Mouse (Mus musculus) left cerebral cortex, postnatal 25 days (tissue): ENCODE results near the gene Arhgef7. TPM values are rescaled to one million over a fixed set of nuclear protein-coding genes. Genes with fewer than 3 reads are reported as not detected.
"Not testable (repeated sequence)": the region's sequence is repeated elsewhere in the genome, so short reads cannot be mapped to it uniquely, and the experiment has no call there.

Experiments used
- DNase-seq, 2 experiments: peaks; one replicate each; pipeline ENCODE4 v3.0.0; 2022; ENCODE audit warnings: low spot score in 2 of 2, mixed read lengths in 1 of 2
- intact Hi-C: fragments of 180-260 bp; cut with DNase I; formaldehyde crosslinking; loops from one replicate; pipeline ENCODE4 v1.15.1; 2025
- total RNA-seq, 2 experiments: library from RNA; stranded (reverse); gene quantifications; 2 replicates each; pipeline ENCODE4 v1.2.3; 2021

Gene Arhgef7
- total RNA-seq, 2 experiments from 2014 or later: 137 to 142 TPM

GRCm38 (mm10) chr8:11820568-11820967, 93.0 kb downstream of the Arhgef7 start:
- intact Hi-C loops: no loop called here
- DNase-seq: no peak

DNA sequence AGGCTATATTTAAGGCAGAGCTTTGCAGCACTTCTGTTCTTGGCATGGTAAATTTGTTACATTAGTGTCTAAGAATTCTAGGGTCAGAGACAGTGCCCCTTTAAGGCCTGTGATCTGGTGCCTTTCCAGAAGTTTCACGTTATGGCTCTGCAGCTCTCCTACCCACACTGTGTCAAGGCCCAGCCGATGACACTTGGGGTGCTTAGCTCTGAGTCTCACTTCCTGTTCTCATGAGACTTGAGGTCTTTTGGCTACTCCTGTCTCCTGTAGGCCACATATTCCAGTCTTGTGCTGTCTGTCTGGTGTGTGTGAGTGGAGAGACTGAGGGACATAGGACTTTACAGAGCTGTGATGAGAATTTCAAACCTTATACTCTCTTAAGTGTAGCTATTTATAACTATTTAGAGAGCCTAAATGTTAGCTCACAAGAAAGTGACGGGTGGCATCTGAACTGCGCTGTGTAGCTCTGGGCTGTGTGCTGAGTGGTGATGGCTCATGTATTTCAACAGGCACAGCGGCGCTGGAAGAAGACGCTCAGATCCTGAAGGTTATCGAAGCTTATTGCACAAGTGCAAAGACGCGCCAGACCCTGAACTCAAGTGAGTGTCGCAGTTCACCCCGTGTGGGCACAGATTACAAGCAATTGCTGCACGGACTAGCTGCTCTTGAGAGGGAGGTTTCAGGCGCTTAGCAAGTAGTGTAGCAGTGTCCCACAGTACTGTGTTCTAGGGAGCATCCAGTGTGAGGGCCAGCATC, 94.1 kb downstream of the Arhgef7 start:
- intact Hi-C loops: no loop called here
- DNase-seq: no peak

GRCm38 (mm10) chr8:11822550-11823060, 95.1 kb downstream of the Arhgef7 start:
- intact Hi-C loops: no loop called here
- peak in 1 of 2 experiments; percentile 36 for DNase-seq

DNA sequence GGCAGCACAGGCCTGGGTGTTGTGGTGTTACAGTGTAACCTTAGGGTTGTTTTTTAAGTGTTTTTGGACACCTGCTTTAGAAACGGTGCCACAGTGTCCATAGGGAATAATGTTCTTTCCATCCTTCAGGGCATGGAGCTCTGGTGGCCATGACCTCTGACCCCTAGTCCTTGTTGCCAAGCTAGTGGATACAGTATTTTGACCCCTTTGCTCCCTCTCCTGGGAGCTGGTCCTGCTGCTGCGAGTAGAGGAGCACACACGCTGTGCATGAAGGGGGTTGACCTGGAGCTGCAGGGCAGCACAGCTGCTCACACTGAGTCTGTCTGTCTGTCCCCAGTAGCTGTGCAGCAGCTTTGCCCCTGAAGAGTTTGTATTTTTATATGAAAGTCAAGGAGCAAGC, 98.2 kb downstream of the Arhgef7 start:
- DNase-seq: no peak
- intact Hi-C loops: no loop called here

DNA sequence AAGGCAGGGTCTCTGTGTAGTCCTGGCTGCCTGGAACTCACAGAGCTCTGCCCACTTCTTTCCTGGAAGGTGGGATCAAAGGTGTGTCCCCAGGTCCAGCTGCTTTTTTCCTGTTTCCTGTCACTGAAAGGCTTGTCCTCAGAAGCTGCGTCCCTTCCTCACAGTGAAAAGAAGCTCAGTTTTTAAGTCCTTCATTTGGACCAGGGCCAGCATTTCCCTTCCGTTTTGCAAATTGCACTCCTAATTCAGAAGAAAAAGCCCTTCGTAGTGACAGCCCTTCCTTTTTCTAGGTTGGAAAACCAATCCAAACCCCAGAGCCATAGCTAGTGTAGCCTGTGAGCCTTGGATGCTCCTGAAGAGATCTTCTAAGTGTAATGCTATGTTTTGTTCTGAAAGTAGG, 99.8 kb downstream of the Arhgef7 start:
- DNase-seq: no peak
- intact Hi-C loops: no loop called here

DNA sequence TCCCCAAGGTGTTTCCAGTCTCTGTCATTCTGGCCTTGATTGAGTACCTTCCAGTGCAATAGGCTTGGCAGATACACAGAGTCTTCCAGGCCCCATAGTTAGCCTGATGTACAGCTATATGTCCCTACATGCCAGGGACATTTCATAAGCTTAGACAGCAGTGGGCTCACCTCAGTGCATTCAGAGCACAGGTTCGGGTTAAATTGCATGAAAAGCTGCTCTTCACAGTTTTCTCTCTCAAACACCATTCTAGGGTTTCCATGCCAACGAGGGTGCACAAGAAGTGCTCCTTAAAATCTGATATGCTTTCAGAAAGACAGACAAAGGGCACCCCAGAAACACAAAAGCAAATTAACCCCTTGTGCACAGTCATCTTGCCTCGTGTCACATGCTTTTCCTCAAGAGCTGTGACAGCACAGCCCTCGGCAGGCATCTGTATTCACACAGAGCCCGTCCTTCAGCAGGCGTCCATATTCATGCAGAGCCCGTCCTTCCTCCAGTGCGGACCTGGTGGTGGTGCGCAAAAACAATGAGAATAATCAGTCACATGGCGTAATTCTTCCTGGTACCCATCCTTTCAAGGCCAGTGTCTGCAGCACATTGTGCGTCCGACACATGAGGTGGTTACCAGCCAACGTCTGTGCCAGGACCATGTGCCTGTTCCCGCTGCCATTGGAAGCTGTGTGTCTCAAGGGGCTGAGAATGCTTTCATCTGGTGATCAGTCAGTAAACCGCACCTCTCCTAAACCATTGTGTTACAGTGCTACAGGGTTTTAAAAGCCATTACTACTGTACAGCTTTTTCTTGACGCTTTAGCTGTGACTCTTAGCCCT, 102.9 kb downstream of the Arhgef7 start:
- DNase-seq: no peak
- intact Hi-C loops: no loop called here

GRCm38 (mm10) chr8:11831174-11831573, 103.7 kb downstream of the Arhgef7 start:
- no peak for DNase-seq
- intact Hi-C loops: no loop called here

DNA sequence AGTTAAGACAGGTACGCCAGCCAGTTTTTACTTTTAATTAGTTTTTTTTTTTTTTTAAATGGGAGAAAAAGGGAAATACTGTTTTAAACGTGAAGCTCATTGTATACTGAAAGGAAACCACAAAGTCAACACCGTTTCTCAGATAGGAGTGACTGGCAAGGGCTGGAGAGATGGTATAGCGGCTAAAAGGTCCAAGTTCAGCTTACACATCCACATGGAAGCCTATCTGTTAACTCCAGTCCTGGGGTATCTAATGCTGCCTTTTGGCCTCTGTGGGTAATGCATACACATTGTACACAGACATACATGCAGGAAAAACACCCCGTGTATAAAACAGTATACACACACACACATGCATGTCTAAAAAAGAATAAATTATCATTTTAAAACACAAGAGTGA, 104.4 kb downstream of the Arhgef7 start:
- no peak for DNase-seq
- intact Hi-C loops: no loop called here

- DNase-seq: no peak
- intact Hi-C loops: no loop called here
Measured at GRCm38 (mm10) chr8:11833157-11833556, 105.6 kb downstream of the Arhgef7 start.

GRCm38 (mm10) chr8:11834200-11834599, 106.7 kb downstream of the Arhgef7 start:
- intact Hi-C loops: no loop called here
- DNase-seq: peak in 1 of 2 experiments; percentile 59

DNA sequence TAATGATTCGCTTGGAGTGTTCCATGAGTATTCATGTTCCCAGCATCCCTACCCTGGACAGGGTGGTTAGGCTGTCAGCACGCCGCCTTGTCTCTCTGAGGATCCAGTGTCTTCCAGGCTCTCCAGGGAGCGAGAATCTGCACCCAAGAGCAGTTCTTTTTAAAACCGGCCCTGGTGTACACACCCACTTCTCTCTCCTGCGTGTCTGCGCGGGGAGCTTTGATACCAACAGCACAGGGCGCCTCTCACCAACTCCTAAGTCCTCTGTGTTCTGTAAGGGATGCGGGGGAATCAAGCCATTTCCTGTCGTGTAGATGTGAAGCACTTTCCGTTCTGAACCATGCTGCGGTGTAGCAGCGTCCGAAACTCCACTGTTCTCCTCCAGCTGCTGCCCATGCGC, 107.2 kb downstream of the Arhgef7 start:
- intact Hi-C loops: no loop called here

DNA sequence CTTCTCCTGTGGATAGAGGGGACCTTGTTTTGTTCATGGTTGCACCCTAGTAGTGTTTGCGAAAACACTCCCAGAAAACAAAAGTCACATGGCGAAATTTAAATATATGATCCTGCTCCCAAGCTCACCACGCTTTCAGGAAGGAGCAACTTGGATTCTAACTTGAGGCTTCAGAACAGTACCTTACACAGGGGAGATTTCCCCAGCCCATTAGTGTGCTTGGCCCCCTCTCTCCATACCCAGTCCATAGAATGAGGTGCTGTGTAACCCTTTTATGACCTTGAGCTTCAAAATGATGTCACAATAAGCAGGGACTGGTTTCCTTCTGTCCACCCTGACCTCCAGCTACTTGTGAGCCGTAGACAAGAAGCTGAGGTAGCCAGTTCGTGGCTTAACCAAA, 112.7 kb downstream of the Arhgef7 start, which contains the start of gene Tex29:
Gene Tex29, plus strand, starts transcription at position 301 of the 400 bp plus-strand sequence.
- DNase-seq: no peak
- intact Hi-C loops: no loop called here

More for the DNA sequence above, 107.2 kb downstream of the Arhgef7 start:
- peak in 1 of 2 experiments; percentile 54 for DNase-seq

DNA sequence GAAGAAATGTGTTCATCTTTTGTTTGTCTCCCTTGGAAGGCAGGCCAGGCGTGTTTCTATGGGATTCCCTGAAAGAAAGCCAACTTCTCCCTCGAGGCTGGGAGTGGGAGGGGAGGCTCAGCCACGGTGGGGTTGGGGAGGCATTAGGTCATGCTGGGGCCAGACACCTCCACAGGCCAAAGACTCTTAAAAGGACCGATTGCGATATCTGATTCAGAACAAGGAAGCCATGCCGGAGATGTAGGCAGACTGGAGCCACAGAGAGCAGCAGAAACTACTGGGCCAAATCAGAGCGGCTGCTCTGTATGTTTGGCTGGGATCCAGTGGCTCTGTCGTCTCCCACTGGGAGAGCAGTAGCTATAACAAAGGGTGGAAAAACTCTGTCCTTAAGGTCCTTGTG, 114.0 kb downstream of the Arhgef7 start:
- intact Hi-C loops: no loop called here
- no peak for DNase-seq

GRCm38 (mm10) chr8:11842757-11843156, 115.2 kb downstream of the Arhgef7 start:
- DNase-seq: no peak
- intact Hi-C loops: no loop called here

DNA sequence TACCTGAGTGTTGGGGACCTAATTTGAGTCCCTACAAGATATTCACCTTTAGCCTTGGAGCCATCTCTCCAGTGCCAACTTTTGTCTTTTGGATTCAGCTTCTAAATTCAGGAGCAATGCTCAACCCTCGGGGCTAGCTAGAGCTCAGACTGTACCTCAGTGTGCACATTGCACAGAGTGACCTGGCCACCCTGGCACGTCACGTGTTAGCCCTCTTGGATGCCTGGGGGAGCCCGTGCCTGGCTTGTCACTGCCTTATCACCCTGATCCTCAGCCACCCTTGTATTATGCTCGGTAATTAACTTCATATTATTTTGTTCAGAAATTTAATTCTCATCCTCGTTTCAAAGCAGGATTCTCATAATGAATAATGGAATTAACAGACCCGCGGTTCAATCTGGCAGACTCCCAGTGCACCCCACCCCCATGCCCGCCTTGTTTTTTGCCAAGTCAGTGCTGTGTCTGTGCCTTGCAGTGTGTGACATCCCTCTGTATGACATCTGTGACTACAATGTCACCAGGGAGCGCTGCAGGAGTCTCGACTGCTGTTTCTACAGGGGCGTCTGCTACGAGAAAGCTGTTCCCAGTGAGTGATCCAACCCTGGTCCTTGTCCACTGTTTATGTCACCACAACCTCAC, 116.3 kb downstream of the Arhgef7 start:
- intact Hi-C loops: no loop called here
- DNase-seq: no peak

- intact Hi-C loops: no loop called here
- DNase-seq: no peak
Measured at GRCm38 (mm10) chr8:11844316-11844685, 116.8 kb downstream of the Arhgef7 start.

DNA sequence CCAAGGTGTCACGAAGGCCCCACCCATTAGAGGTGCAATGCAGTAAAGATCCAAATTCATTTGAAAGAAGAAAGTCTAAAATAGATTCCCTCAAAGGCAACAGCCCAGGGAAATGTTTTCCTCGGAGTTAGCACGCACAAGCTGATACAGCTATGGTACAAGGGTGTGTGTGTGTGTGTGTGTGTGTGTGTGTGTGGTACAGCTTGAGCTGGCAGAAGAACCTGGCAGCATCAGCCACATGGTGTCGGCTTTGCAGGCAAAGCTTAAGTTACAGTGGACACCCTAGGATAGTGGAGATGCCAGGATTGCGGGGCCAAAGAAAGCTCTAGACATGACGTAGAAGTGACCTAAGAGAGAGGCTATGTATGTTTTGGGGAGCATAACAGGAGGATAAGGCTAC, 119.3 kb downstream of the Arhgef7 start:
- intact Hi-C loops: no loop called here
- no peak for DNase-seq

GRCm38 (mm10) chr8:11867832-11868231, 140.3 kb downstream of the Arhgef7 start:
- DNase-seq: no peak
- intact Hi-C loops: no loop called here

- DNase-seq, intact Hi-C loops: not testable (repeated sequence)
Measured at GRCm38 (mm10) chr8:11874227-11874626, 146.7 kb downstream of the Arhgef7 start.

- DNase-seq: no peak
- intact Hi-C loops: no loop called here
Measured at GRCm38 (mm10) chr8:11884646-11885045, 157.1 kb downstream of the Arhgef7 start.
